Mouse (Mus musculus): ENCODE measurements around the gene Uba1.

The Uba1 gene

DNA sequence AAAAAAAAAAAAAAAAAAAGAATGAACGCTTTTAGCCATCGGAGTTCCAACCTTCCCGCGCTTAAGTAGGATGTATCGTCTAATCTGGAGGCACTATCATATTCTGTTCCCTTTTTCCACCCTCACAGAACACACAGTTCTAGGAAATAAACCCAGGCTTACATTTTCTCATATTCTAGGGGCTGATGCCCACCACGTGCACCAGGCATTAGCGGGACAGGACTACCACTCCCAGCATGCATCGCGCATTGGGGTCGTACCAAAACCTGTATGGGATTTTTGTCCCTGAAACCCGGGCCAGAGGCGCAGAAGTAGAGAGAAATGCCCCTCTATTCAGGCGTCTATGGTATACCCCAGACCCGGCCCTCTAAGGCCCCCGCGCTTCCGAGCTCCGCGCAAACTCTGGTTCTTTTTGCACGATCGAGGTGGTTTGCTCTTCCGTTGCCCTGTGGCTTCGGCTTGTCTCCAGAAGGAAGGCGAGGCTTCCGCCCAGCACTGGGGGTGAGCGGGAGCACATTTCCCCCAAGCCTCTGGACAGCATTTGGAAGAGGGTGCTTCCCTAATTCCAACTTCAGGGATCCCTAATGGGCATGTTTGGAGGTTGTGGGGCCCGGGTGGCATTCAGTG lies at the start of gene Uba1:
Gene Uba1, plus strand, starts transcription at position 301 of the 627 bp plus-strand sequence.
- peak; percentile 78 to 81 for DNase-seq (ENCODE audit: low spot score in 2 of 2)

DNA sequence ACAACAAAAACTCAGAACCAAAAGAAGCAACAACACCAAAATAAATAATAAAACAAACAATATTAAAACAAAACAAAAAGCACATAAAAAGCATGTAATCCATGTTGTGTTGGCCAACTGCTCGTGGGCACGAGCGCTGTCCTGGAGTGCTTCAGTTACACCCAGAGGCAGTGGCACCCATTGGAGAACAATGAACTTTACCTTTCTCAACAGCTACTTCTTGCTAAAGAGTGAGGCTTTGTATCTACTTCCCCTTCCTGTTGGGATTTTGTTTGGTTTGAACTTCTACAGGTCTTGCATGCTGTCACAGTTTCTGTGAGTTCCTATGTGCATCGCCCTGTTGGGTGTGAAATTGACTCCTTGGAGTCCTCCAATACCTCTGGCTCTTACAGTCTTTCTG lies 49.6 kb upstream of the Uba1 start:
- DNase-seq (ENCODE audit: low spot score in 2 of 2), result no peak

DNA sequence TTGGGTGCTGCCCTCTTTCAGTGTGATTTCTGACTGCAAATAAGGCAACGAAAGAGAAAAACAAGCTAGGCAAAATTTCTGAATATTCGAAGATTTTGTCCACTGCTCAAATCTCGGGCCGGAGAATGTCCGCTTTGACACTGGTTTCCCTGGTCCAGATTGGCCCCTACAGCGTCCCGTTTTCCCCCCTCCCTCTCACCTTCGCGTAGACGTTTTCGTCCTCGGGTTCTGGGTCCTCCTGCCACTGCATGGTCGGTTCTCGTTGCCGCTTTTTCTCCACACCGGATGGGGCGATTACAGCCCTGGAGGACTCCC lies 41.3 kb upstream of the Uba1 start:
- peak; percentile 44 to 65 for DNase-seq (ENCODE audit: low spot score in 2 of 2)

DNA sequence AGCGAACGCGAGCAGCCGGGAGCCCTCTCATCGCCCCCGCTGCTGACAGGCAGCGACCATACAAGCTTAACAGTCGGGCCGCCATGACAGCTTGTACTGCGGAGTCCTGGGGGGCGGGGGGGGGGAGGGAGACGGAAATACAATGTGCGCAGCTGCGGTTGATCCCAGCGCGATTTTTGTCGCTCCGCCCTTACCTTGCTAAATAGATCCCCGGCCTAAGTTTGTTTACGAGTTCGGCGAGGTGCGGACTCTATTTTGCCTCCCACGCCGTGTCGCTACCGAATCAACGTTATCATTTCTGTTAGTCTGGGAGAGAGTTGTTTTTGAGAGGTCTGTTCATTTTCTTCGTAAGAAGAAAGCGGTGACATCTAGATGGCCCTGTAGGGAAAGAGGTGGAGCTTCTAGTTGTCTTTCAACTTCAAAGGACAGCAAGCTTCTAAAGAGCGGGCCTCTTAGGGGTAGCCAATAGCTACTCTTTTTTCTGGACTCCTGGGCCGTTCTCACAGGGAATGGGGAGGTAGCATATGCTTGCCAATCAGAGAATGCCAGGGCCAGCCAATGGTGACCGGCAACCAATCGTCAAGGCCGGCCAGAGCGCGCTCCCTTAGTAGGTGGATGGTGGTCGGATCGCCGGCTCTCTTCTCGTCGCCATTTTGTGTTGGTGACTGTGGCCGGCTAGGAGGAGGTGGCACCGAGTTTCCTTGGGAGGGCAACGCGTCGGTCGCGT lies 40.8 kb upstream of the Uba1 start, which contains the start of the genes Rbm10 and Ndufb11:
Gene Rbm10, plus strand, starts transcription at position 328 of the 727 bp plus-strand sequence.
Gene Ndufb11, minus strand, starts transcription at position 444 of the 727 bp plus-strand sequence.
- peak; percentile 78 to 84 for DNase-seq (ENCODE audit: low spot score in 2 of 2)

DNA sequence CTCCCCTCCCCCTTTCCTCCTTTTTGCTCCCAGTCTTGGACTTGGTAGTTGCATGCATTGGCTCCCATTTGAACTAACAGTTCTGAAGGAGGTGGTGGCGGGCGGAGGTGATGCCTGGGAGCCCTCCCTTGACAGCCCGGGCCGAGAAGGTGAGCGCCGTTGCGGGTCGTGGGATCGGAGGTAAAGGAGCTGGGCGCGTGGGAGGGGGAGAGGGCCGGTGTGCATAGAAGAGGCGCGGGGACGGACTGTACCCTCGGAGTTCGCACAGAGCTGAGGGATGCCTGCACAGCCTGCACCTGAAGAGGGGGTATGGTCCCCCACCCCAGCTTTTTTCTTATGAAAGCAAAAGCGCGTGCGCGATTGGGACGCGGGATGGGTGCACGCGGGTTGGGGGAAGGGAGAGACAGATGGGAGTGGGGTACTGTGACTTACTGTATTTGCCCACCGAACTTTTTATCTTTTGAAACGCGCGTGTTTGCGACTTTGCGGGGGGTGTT lies 40.2 kb upstream of the Uba1 start:
- peak in 1 of 2 experiments; percentile 35 for DNase-seq (ENCODE audit: low spot score in 2 of 2)

DNA sequence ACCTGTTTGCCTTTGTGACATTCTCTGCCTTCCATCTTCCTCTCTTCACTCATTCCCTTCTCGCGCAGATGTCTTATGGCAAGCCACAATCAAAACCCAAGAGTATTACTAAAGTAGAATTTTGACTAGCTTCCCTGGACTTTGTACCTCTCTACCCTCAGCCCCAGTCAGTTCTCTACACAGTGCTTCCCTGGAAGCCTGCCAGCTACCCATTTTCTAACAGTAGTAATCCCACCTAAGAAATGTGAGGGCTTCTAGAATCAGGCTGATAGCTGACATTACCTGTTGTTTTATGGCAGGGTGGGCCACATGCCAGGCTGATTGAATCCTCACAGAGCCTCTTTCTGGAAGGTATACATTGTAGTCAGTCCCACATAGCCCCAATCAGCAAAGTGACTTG lies 20.0 kb upstream of the Uba1 start:
- no peak for DNase-seq (ENCODE audit: low spot score in 2 of 2)

DNA sequence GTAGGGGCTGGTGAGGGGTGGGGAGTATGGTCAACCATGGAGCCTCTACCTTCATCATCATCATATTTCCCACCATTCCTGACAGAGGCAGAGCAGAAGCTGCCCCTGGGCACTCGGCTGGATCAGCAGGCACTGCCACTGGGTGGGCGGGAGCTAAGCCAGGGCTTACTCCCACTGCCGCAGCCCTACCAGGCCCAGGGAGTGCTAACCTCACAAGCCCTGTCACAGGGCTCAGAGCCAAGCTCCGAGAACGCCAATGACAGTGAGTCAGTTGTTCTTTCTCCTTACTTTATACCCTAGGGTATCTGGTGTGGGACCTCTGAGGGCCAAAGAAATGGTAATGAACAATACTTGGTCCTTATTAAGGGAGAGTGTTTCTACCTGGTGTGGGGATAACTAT lies 13.3 kb upstream of the Uba1 start:
- DNase-seq (ENCODE audit: low spot score in 2 of 2), result no peak

DNA sequence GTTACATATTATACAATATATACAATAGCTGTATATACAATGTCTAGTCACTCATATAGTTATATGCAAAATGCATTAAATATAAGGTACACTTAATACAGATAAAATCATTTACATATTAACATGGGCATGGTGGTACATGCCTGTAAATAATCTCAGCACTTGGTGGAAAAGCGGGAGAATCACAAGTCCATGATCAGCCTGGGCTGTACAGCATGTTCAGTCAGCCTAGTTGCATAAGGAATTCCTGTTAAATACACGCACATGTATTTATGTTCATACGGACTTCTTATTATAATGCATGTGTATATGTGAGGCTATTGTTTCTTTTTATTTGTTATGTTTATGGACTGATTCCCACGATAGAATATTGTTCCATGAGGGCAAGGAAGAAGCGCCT lies 533 bp upstream of the Uba1 start:
- no peak for DNase-seq (ENCODE audit: low spot score in 2 of 2)

DNA sequence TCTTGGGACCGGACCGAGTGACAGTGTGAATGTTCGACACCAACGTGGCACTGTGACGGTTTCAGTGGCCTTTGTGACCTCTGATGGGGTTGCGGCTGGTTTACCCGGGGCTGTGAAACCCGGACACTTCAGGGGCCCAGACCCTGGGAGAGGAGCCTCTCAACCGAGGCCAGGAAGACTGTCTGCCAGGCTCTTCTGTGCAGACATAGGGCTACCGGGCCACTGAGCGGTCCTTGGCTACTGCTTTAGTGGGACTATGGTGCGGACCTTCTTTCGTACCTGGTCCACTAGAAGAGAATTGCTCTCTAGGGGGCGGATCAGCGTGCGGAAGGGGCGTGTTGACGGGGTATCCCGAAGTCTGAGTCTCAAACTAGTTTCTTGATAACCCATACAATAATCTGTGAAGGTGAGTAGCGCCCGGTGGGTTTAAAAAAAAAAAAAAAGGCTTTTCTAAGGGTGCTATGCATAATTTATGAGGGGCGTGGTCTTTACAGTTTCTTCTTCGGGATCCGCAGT lies 823 bp downstream of the Uba1 start:
- no peak for DNase-seq (ENCODE audit: low spot score in 2 of 2)

DNA sequence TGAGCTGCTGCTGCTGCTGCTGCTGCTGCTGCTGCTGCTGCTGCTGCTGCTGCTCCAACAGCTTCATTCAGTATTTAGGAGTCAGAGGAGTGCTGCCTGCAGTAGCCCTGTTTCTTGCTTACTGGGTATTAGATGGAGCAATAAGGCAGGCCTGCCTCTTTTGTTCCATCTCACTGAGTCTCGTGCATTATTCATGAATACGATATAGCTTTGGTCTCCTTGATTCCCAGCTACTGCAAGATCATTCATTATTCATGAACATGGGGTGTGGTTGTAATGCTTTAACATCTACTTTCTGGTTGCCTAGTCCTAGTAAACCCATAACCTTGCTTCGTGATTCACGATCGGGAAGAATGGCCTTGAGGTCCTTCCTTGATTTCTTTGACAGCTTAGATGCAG lies 4.2 kb downstream of the Uba1 start:
- no peak for DNase-seq (ENCODE audit: low spot score in 2 of 2)

DNA sequence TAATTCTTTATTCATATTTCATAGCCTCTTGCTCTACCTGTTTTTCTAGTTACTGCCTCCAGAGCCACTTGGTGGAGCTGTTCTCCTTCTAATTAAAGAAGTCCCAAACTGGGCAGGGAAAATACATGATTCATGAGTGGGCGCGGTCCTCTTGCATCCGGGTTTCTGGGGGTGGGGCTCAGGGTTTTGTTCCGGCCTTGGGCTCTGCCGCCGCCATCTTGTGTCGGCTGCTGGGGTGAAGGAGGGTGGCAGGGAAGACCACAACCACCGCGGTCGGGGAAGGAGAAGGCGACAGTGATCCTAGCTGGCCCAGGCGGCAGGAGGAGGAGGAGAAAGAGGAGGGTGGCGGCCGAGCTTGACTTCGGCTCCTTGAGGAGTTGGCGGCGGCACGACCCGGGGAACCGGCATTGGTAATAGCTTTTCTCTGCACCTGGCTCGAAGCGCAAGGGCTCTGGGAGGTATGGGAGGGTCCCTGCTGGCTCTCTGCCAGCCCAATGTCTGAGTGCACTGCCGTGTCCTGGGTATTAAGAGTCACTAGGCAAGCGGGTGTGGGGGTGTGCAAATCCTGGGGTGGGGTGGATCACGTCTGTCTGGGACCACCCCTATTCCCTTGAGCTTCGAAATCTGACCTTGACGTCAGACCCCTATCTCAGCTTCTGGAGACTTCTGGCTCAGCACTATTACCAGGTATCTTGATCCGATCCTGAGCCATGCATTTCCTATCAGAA lies 4.8 kb downstream of the Uba1 start:
- DNase-seq (ENCODE audit: low spot score in 2 of 2), result peak; percentile 69 to 83

DNA sequence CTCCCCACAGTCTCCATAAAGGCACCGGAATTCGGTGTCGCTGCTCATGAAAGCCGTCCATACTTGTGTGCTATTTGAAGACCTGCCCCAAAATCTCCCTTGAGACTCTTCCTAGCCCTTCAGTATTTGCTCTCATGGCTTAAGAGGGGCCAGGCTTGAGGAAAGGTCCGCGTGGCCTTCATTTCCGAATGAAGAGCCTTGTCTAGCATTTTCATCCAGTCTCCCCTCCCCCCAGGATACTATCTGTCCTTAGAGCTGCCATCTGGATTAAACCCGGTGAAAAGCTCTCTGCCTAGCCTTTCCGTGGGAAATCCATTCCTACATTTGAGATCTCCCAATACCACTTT lies 5.3 kb downstream of the Uba1 start:
- peak in 1 of 2 experiments; percentile 10 for DNase-seq (ENCODE audit: low spot score in 2 of 2)

DNA sequence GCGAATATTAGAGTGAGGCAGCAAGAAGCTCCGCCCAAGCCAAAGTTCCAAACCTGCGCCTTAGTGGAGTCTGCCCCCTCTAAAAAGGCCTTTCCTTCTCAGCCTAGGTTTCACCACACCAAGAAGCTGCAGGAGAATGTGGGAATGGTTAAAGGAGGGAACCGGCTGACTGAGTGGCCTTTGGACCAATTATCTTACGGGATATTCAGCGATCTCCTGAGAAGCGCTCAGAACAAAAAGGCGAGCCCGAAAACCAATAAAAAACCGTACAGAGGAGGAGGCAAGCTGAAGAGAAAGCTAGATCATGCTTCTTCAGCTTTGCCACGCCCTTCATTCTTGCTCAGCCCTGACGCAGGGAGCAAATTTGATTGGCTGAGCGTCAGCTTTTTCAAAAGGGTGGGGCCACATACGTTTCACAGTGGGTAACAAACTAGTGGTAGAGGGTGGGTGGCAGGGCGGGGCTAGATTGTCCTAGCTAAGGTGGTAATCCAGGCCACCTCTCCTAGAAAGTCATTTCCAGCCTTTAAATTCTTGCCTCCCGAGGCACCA lies 29.5 kb downstream of the Uba1 start, which contains the start of gene Cdk16:
Gene Cdk16, plus strand, starts transcription at position 436 of the 549 bp plus-strand sequence.
- DNase-seq (ENCODE audit: low spot score in 2 of 2), result peak; percentile 75 to 87

DNA sequence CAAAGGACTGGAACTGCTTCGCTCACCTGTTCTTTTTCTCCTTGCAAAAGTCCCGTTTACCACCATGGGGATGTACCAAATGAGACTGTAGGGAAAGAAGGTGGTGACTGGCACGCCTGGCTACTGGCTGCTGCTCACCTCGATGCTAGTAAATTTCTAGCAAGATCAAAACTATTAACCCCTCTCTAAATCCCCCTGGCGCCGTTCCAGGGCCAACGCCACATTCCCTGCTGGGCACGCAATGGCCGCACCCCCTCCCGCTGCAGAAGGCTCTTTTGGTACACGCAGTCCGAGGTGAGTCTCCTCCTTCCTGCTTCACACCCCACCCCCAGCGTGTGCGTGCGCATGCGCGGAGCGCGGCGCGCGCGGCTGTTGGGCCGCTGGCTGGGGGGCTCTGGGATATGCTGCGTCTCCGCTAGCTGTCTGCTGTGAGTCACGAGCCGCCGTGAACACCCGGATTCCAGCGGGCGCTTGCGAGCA lies 30.0 kb downstream of the Uba1 start:
- peak; percentile 79 to 85 for DNase-seq (ENCODE audit: low spot score in 2 of 2)

DNA sequence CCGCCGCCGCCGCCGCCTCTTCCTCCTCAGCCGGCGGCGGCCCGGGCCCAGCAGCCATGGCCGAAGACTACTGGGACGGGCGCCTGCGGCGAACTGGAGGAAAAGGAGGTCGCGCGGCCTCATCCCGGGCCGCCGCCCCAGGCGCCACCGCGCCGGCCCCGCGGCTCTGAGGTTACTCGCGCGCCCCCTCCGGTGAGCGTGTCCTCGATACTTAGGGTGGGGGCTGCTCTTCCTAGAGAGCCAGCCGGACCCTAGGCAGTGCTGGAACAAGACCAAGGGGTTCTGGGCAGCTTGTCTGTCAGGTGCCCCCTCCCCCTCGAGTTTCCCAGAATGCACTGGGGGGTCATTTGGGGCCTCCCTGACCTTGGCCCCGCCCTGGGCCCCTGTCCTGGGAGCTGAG lies 30.5 kb downstream of the Uba1 start:
- DNase-seq (ENCODE audit: low spot score in 2 of 2), result peak; percentile 15 to 21

DNA sequence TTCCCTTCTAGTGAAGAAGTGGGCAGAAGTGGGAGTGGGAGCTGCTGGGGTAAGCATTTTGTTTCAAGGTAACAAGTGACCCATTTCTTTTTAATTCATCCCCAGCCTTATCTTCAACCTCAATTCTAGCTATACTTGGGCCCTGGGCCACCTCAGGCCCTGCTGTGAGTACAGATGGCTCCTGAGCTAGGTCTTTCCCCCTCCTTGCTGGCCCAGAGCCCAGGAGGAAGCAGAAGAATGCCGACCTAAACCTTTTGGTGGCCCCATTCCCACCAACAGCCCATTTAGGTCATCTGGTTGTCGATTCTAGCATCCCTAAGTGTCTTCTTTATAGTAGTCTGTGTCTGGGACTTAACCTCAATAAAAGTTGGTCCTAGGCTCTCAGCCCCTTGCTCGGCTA lies 33.4 kb downstream of the Uba1 start:
- DNase-seq (ENCODE audit: low spot score in 2 of 2), result no peak

DNA sequence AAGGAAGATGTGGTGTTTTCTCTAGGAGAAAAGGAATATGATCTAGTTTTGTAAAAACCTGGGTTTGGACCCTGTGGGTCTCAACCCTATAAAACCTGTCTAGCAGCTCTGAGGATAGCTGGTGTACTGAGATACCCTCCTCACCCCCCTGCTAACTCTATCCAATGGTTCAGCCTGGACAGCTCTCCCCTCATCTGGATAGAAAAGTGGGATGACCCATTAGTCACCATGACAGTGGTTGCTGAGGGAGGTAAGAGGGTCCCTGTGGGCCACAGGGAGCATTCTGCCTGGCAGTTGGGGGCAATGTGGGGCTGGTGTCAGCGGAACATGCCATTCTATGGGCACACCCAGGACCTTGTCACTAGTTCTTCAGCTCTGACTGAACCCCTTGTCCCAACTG lies 34.5 kb downstream of the Uba1 start:
- no peak for DNase-seq (ENCODE audit: low spot score in 2 of 2)

DNA sequence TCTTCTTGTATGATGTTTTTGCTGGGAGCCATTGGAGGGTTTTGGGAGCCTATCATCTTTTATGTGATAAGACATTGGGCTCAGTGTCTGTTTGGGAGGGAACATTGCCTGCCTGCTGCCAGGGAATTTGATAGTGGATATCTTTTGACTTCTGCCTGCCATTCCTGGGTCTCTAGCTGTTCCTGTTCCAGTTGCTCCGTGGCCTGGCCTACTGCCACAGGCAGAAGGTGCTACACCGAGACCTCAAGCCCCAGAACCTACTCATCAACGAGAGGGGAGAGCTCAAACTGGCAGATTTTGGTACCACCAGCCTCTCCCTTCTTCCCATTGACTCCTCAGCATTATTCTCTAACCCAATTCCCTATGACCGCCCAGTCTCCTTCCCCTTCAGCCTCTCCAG lies 37.7 kb downstream of the Uba1 start:
- no peak for DNase-seq (ENCODE audit: low spot score in 2 of 2)

DNA sequence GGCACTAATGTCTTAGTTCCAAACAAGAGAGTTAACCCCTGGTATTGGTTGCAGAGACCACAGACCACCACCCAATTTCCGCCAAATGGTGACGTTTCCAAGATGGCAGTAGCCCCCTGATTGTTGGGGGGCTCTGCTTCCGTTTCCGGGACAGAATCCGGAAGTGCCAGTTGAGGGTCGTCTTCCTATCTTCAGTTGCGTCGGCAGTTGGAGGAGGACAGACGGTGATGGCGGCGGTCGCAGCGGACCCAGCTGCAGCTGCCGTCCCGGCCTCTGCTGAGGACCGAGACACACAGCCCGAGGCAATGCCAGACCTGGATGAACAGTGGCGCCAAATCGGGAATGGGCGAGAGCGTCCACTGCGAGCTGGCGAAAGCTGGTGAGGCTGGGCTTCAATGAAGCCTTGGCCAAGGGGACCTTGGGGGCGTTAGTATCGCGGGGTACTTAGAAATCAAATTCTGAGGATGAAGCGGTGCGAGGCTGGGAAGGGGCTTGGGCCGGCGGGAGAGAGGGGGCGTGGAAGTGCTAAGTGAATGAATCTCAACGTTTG lies 45.7 kb downstream of the Uba1 start, which contains the start of gene Usp11:
Gene Usp11, plus strand, starts transcription at position 166 of the 550 bp plus-strand sequence.
- peak; percentile 28 to 40 for DNase-seq (ENCODE audit: low spot score in 2 of 2)

DNA sequence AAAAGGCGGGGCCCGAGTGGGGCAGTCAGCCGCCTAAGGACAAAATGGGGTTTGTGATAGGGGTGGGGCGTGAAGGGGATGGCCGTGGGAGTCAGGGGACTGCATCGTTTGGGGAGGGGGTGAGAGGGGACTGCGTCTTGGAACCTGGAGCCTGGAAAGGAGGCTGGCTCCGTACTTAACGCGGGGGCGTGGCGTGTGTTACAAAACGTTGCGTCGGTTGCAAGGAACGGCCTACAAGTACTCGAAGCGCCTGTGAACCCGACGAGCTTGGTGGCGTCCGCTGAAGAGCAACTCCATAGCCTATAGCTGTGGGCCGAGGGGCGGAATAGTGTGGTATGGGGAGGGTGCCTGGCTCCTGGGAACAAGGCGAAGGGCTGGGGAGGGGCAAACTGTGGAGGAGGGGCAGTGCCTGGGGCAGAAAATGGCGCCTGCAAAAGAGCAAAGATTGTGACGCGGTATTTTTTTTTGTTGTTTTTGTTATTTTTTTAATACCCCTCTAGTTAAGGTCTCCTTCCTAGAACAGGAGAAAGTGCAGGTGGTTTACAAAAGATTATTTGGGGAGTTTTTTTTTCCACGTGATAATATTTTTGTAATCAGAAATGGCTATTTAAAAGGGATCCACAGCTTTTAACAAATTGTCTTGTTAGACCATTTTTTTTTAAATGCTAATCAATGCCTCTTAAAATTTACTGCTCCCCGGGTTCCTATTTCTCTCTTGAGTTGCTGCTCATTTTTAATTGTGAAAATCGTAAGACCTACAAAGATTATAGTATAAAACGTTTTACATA lies 46.4 kb downstream of the Uba1 start:
- peak; percentile 72 to 86 for DNase-seq (ENCODE audit: low spot score in 2 of 2)

DNA sequence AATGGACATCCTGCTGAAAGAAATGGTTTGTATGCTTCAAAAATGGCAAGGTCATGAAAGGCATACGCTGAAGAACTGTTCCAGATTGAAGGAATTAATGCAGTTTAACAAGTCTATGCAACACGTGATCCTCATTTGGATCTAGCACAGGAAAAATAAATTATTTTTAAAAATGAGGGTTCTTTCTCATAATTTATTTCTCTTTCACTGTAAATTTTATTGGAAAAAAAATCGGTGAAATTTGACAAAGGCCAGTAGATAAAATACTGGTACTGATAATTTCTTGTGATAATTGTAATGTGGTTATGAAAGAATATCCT lies 46.9 kb downstream of the Uba1 start:
- DNase-seq (ENCODE audit: low spot score in 2 of 2), result no peak

Data from frontal cortex, postnatal 36 days (tissue).